Mouse (Mus musculus): ENCODE data around the gene Wfdc16. TPM values are rescaled to one million over a fixed set of nuclear protein-coding genes. Genes with fewer than 3 reads are reported as not detected.

Gene Wfdc16
- total and polyA plus RNA-seq, 2 experiments from 2014 or later, result not detected

GRCm38 (mm10) chr2:164673987-164674386, 35.4 kb upstream of the Wfdc16 start, which contains the start of gene Wfdc11:
Gene Wfdc11, minus strand, starts transcription at chr2:164674087.
- H3K4me1 ChIP-seq (ENCODE audit: insufficient read depth, low read length), result no peaks in the 10 kb centered on the region; the same call in 1 of the 2 replicates

GRCm38 (mm10) chr2:164670938-164671337, 32.3 kb upstream of the Wfdc16 start:
- no peak overlapping the region for H3K9ac ChIP-seq (replicated peaks; ENCODE audit: low read length)
- H3K4me1 ChIP-seq (ENCODE audit: insufficient read depth, low read length), result no peaks in the 10 kb centered on the region
- TF ChIP-seq CTCF (IDR thresholded peaks at IDR 0.05; ENCODE audit: low read depth), result no peak
- H3K4me2 ChIP-seq (ENCODE audit: low read depth, low read length), result no peak overlapping the region
- H3K27ac ChIP-seq, result no peak overlapping the region
- WGBS, result 29% methylated on average over 1 of the region's 1 CpGs
- ATAC-seq (no peak), DNase-seq (ENCODE audit: low spot score) (no peak)
- no peaks in the 10 kb centered on the region for H3K9me3 ChIP-seq (ENCODE audit: low read length)
- H3K27me3 ChIP-seq (ENCODE audit: insufficient read depth, low read length), result no peaks in the 10 kb centered on the region
- no peaks in the 10 kb centered on the region for H3K36me3 ChIP-seq (ENCODE audit: insufficient read depth, low read length)
- no peak overlapping the region for H3K4me3 ChIP-seq (ENCODE audit: low read length)

More at GRCm38 (mm10) chr2:164673987-164674386, 35.4 kb upstream of the Wfdc16 start, which contains the start of gene Wfdc11:
- no peak within 1 kb of the TSS for H3K4me3 ChIP-seq (ENCODE audit: low read length)
- no peaks in the 10 kb centered on the region for H3K9me3 ChIP-seq (ENCODE audit: low read length)
- ATAC-seq, result no peak
- H3K27ac ChIP-seq, result no peak within 1 kb of the TSS
- no peak within 1 kb of the TSS for H3K4me2 ChIP-seq (ENCODE audit: low read depth, low read length)
- DNase-seq (ENCODE audit: low spot score), result no peak
- no peaks in the 10 kb centered on the region for H3K27me3 ChIP-seq (ENCODE audit: insufficient read depth, low read length)
- H3K36me3 ChIP-seq (ENCODE audit: insufficient read depth, low read length), result no peaks in the 10 kb centered on the region
- 78% methylated on average over 7 of the region's 7 CpGs for WGBS
- no peak for TF ChIP-seq CTCF (IDR thresholded peaks at IDR 0.05; ENCODE audit: low read depth)
- H3K9ac ChIP-seq (replicated peaks; ENCODE audit: low read length), result no peak within 1 kb of the TSS

- no peaks in the 10 kb centered on the region for H3K27me3 ChIP-seq (ENCODE audit: insufficient read depth, low read length)
These were observed 31.7 kb upstream of the Wfdc16 start for GRCm38 (mm10) chr2:164670261-164670660.

GRCm38 (mm10) chr2:164664851-164665250, 26.3 kb upstream of the Wfdc16 start:
- Histone ChIP-seq H3K9ac (replicated peaks; ENCODE audit: low read length) (no peak overlapping the region), H3K27me3 (ENCODE audit: insufficient read depth, low read length) (no peaks in the 10 kb centered on the region), H3K36me3 (ENCODE audit: insufficient read depth, low read length) (no peaks in the 10 kb centered on the region), H3K4me1 (ENCODE audit: insufficient read depth, low read length) (no peaks in the 10 kb centered on the region), H3K4me3 (ENCODE audit: low read length) (no peak overlapping the region), H3K9me3 (ENCODE audit: low read length) (no peaks in the 10 kb centered on the region), H3K4me2 (ENCODE audit: low read depth, low read length) (no peak overlapping the region), H3K27ac (no peak overlapping the region)
- DNase-seq (ENCODE audit: low spot score) (no peak), ATAC-seq (no peak)
- 88% methylated on average over 7 of the region's 7 CpGs for WGBS
- no peak for TF ChIP-seq CTCF (IDR thresholded peaks at IDR 0.05; ENCODE audit: low read depth)

More at GRCm38 (mm10) chr2:164670261-164670660, 31.7 kb upstream of the Wfdc16 start:
- Histone ChIP-seq H3K4me1 (ENCODE audit: insufficient read depth, low read length) (no peaks in the 10 kb centered on the region), H3K36me3 (ENCODE audit: insufficient read depth, low read length) (no peaks in the 10 kb centered on the region), H3K4me3 (ENCODE audit: low read length) (no peak overlapping the region), H3K4me2 (ENCODE audit: low read depth, low read length) (no peak overlapping the region), H3K27ac (no peak overlapping the region), H3K9ac (replicated peaks; ENCODE audit: low read length) (no peak overlapping the region), H3K9me3 (ENCODE audit: low read length) (no peaks in the 10 kb centered on the region)
- 75% methylated on average over 5 of the region's 5 CpGs for WGBS
- ATAC-seq, result no peak
- no peak for TF ChIP-seq CTCF (IDR thresholded peaks at IDR 0.05; ENCODE audit: low read depth)
- DNase-seq (ENCODE audit: low spot score), result no peak

GRCm38 (mm10) chr2:164656483-164656882, 17.9 kb upstream of the Wfdc16 start, which contains the start of gene Wfdc9:
Gene Wfdc9, minus strand, starts transcription at chr2:164656583.
- no peak for TF ChIP-seq CTCF (IDR thresholded peaks at IDR 0.05; ENCODE audit: low read depth)
- H3K27ac ChIP-seq, result no peak within 1 kb of the TSS
- DNase-seq (ENCODE audit: low spot score) (no peak), ATAC-seq (no peak)
- no peaks in the 10 kb centered on the region for H3K9me3 ChIP-seq (ENCODE audit: low read length)
- no peak within 1 kb of the TSS for H3K4me2 ChIP-seq (ENCODE audit: low read depth, low read length)
- H3K36me3 ChIP-seq (ENCODE audit: insufficient read depth, low read length), result no peaks in the 10 kb centered on the region
- H3K4me3 ChIP-seq (ENCODE audit: low read length), result no peak within 1 kb of the TSS
- no peaks in the 10 kb centered on the region for H3K27me3 ChIP-seq (ENCODE audit: insufficient read depth, low read length)
- H3K9ac ChIP-seq (replicated peaks; ENCODE audit: low read length), result no peak within 1 kb of the TSS
- H3K4me1 ChIP-seq (ENCODE audit: insufficient read depth, low read length), result no peaks in the 10 kb centered on the region
- 85% methylated on average over 9 of the region's 9 CpGs for WGBS

- no peaks in the 10 kb centered on the region for H3K36me3 ChIP-seq (ENCODE audit: insufficient read depth, low read length)
- H3K27me3 ChIP-seq (ENCODE audit: insufficient read depth, low read length), result no peaks in the 10 kb centered on the region
- no peaks in the 10 kb centered on the region for H3K9me3 ChIP-seq (ENCODE audit: low read length)
- no peaks in the 10 kb centered on the region for H3K4me1 ChIP-seq (ENCODE audit: insufficient read depth, low read length)
- no peak within 1 kb of the TSS for H3K4me2 ChIP-seq (ENCODE audit: low read depth, low read length)
- TF ChIP-seq CTCF (IDR thresholded peaks at IDR 0.05; ENCODE audit: low read depth), result peak; percentile 88
- ATAC-seq (peak; percentile 49; the same call in 1 of the 2 replicates), DNase-seq (ENCODE audit: low spot score) (peak; percentile 63)
- 16% methylated on average over 11 of the region's 11 CpGs for WGBS
- no peak within 1 kb of the TSS for H3K27ac ChIP-seq
- H3K4me3 ChIP-seq (ENCODE audit: low read length), result no peak within 1 kb of the TSS
- no peak within 1 kb of the TSS for H3K9ac ChIP-seq (replicated peaks; ENCODE audit: low read length)
These were observed 17.3 kb upstream of the Wfdc16 start, which contains the start of gene Wfdc10 for GRCm38 (mm10) chr2:164655858-164656257. Gene Wfdc10, plus strand, starts transcription at chr2:164656046.

GRCm38 (mm10) chr2:164641881-164642673, 3.5 kb upstream of the Wfdc16 start:
- Histone ChIP-seq H3K9ac (replicated peaks; ENCODE audit: low read length) (no peak overlapping the region), H3K4me3 (ENCODE audit: low read length) (no peak overlapping the region), H3K36me3 (ENCODE audit: insufficient read depth, low read length) (no peaks in the 10 kb centered on the region), H3K4me2 (ENCODE audit: low read depth, low read length) (no peak overlapping the region), H3K9me3 (ENCODE audit: low read length) (no peaks in the 10 kb centered on the region), H3K4me1 (ENCODE audit: insufficient read depth, low read length) (no peaks in the 10 kb centered on the region), H3K27me3 (ENCODE audit: insufficient read depth, low read length) (no peaks in the 10 kb centered on the region), H3K27ac (no peak overlapping the region)
- TF ChIP-seq CTCF (IDR thresholded peaks at IDR 0.05; ENCODE audit: low read depth), result no peak
- 58% methylated on average over 13 of the region's 13 CpGs for WGBS
- ATAC-seq (no peak), DNase-seq (ENCODE audit: low spot score) (no peak)

Data from hindbrain, postnatal 0 days (tissue).